Mouse (Mus musculus): ENCODE results near the gene Mterf1a. TPM values are rescaled to one million over a fixed set of nuclear protein-coding genes. Genes with fewer than 3 reads are reported as not detected.

Mterf1a gene
- total RNA-seq (2023): 5.5 TPM

DNA sequence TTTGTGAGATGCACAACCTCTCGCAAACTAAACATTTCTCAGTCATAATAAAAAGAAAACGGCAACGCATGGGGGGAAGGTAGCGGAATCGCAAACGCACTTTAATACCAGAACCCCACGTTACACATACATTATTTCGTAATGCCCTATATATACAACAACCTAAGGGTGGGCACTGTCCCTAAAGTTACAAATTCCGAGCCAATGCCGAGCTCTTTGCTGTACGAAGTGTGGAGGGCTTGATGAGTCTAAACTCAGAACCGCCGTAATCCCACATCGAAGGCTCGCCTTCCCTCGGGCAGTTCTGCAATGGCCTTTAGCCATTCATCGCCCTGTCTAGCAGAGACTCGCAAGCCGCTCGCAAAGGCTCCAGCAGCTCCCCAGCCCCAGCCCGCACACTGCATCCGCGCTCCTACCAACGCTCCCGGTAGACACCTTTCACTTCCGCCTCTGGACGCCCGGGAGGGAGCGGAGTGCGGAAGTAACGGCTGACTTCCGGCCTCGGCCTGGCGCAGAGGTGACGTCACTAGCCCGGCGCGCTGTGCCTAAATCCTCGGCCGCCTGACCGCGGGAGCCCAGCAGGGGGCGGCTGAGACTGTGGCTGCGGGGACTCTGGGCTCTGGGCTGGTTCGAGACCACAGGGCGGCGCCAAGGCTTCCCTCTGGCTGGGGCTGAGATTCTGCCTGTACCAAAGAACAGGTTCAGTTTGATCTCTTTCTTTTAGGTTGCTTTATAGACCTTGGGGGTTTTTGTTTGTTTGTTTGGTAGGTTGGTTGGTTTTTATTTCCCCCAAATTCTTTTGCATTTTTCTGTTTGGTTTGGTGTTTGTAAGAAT lies at the start of gene Mterf1a:
TSS of gene Mterf1a (minus strand) at position 475 of the 835 bp plus-strand sequence.

DNA sequence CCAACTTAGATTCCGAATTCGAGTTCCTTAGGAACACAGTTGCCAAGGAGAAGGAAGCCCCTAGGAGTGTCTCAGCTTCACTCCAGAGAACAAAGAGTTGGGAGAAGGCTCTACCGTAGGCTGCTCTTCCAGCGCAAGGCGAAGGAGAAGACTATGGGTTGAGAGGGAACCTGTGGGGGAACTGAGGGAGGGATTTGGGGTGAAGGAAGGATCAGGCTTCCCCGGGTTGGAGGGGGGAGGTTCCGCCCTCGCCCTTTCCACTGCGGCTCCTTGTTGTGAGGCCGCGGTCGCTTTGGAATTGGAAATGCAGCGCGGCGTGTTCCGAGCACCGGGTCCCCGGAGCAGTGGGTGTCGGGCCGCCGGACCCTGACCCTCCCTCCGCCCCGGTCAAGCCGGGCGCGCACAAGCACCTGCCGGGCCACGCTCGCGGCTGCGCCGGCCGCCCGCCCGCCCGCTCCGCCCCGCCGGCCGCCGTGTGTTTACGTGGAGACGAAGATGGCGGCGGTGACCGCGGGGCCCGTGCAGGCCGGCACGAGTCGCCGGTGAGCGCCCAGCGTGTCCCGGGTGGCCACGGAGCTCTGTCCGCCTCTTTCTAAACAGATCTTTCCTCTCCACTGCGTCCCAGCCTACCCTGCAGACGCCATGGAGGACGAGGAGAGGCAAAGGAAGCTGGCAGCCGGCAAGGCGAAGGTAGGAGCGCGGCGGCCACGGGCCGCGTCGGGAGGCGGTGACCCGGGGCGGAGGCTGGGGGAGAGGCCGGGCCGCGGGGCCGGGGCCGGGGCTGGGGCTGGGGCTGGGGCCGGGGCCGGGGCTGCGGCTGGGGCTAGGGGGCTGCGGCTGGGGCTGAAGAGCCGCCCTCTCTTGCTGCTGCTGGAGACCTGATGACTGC lies 34.3 kb upstream of the Mterf1a start, which contains the start of gene Akap9:
TSS of gene Akap9 (plus strand) at position 254 of the 889 bp plus-strand sequence.

DNA sequence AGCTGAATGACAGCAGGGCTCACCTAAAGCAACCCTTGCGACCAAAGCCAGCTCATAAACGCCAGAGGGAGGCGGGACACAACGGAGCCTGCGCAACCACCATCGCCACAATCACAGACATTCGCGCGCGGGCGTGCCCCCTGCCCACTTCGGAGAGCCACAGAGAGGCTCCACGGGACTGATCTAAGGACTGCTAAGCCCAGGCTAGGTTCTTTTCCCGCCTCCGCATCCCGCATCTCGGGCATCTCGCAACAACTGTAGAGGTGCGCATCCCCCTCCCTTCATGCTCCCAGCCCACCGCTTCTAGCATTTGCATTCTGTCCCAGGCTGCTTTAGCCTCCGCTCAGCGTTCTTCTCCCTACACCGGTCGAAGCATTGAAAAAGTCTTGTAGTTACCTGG lies 48.7 kb downstream of the Mterf1a start, which contains the start of gene Lrrd1:
TSS of gene Lrrd1 (plus strand) at position 148 of the 400 bp plus-strand sequence.

Other genes with a start within 250 kb of the Mterf1a start
- gene Tmbim7, start 242.8 kb downstream of the Mterf1a start, total RNA-seq (2023): not detected
- 35.1 TPM for gene Gatad1, start 236.7 kb downstream of the Mterf1a start, total RNA-seq (2023)
- gene Ankib1, start 91.0 kb downstream of the Mterf1a start, total RNA-seq (2023): 90.4 TPM
- 94.8 TPM for gene Krit1, start 90.7 kb downstream of the Mterf1a start, total RNA-seq (2023)
- gene Lrrd1, start 48.8 kb downstream of the Mterf1a start, total RNA-seq (2023): not detected
- gene Akap9, start 34.1 kb upstream of the Mterf1a start, total RNA-seq (2023): 125 TPM
- 43.9 TPM for gene Cyp51, start 210.8 kb upstream of the Mterf1a start, total RNA-seq (2023)